Mouse (Mus musculus): ENCODE measurements at regions not wholly inside any gene's neighbourhood (a gene's known extent, or its start where the extent isn't known, plus 50 kb on each side); places are given as distances from the start of the nearest gene placed in this dataset.

- Histone ChIP-seq H3K9me3 (ENCODE audit: low read length) (no peaks in the 10 kb centered on the region), H3K9ac (replicated peaks; ENCODE audit: low read length) (no peak overlapping the region), H3K4me3 (ENCODE audit: low read length) (no peak overlapping the region), H3K4me1 (ENCODE audit: insufficient read depth, low read length) (0 out of 2 replicates have a peak, but pooled peaks cover 8% of the 10 kb centered on the region), H3K4me2 (replicated peaks; ENCODE audit: low read depth, low read length) (no peak overlapping the region), H3K27me3 (ENCODE audit: insufficient read depth, low read length) (no peaks in the 10 kb centered on the region), H3K27ac (ENCODE audit: low read length) (no peak overlapping the region), H3K36me3 (ENCODE audit: insufficient read depth, low read length) (no peaks in the 10 kb centered on the region)
- 85% methylated on average over 1 of the region's 1 CpGs for WGBS
- ATAC-seq (ENCODE audit: low FRiP score, low TSS enrichment) = no peak
Measured at GRCm38 (mm10) chr4:142574528-142574927, 335.3 kb upstream of the Kazn start.

DNA sequence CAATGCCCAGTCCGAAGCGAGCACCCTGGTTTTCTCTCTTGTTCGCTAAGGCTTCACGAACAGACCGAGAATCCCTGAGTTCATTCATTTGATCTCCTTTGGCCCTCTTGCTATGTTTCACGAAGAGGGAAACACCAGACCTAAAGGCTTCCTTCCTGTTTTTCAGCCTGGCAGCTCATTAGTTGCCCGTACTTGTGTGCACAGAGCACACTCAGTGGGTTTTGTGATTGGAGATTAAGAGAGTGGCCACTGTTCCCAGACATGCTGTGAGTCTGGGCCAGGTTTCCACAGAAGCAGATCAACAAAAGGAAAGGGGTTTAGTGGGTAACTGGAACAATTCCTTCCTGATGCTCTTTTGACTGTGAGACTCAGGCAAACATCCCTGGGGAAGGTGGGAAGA, 331.5 kb upstream of the Kazn start:
- H3K36me3 ChIP-seq (ENCODE audit: insufficient read depth, low read length) = no peaks in the 10 kb centered on the region
- H3K27me3 ChIP-seq (ENCODE audit: insufficient read depth, low read length) = no peaks in the 10 kb centered on the region
- no peak overlapping the region for H3K4me2 ChIP-seq (replicated peaks; ENCODE audit: low read depth, low read length)
- no peak overlapping the region for H3K27ac ChIP-seq (ENCODE audit: low read length)
- no peak for ATAC-seq (ENCODE audit: low FRiP score, low TSS enrichment)
- H3K4me1 ChIP-seq (ENCODE audit: insufficient read depth, low read length) = no peaks in the 10 kb centered on the region
- no peak overlapping the region for H3K9ac ChIP-seq (replicated peaks; ENCODE audit: low read length)
- WGBS = 82% methylated on average over 7 of the region's 7 CpGs
- H3K4me3 ChIP-seq (ENCODE audit: low read length) = no peak overlapping the region
- no peaks in the 10 kb centered on the region for H3K9me3 ChIP-seq (ENCODE audit: low read length)

- H3K9me3 ChIP-seq (ENCODE audit: low read length) = no peaks in the 10 kb centered on the region
- no peak overlapping the region for H3K4me3 ChIP-seq (ENCODE audit: low read length)
- H3K27me3 ChIP-seq (ENCODE audit: insufficient read depth, low read length) = no peaks in the 10 kb centered on the region
- WGBS = 79% methylated on average over 6 of the region's 6 CpGs
- no peak overlapping the region for H3K27ac ChIP-seq (ENCODE audit: low read length)
- H3K4me2 ChIP-seq (replicated peaks; ENCODE audit: low read depth, low read length) = no peak overlapping the region
- H3K4me1 ChIP-seq (ENCODE audit: insufficient read depth, low read length) = no peaks in the 10 kb centered on the region
- H3K36me3 ChIP-seq (ENCODE audit: insufficient read depth, low read length) = no peaks in the 10 kb centered on the region
- H3K9ac ChIP-seq (replicated peaks; ENCODE audit: low read length) = no peak overlapping the region
- no peak for ATAC-seq (ENCODE audit: low FRiP score, low TSS enrichment)
Measured at GRCm38 (mm10) chr4:142568556-142568955, 329.4 kb upstream of the Kazn start.

DNA sequence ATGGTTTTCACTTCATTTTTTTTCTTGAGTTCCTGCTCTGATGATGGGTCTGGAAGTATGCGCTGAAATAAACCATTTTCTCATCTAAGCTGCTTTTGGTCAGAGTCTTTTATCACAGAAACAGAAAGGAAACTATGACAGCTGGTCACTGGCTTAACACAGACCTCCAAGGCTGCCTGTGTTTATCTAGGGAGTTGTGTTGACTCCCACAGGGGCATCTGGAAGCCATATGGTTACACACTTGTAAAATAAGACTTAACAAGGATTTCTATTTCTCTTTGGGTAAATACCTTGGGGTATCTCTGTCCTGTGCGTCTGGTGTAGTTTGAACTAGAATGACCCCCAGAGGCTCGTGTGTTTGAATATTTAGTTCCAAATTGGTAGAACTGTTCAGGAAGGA, 315.5 kb upstream of the Kazn start:
- no peak for ATAC-seq (ENCODE audit: low FRiP score, low TSS enrichment)
- Histone ChIP-seq H3K27me3 (ENCODE audit: insufficient read depth, low read length) (no peaks in the 10 kb centered on the region), H3K36me3 (ENCODE audit: insufficient read depth, low read length) (no peaks in the 10 kb centered on the region), H3K4me2 (replicated peaks; ENCODE audit: low read depth, low read length) (no peak overlapping the region), H3K4me1 (ENCODE audit: insufficient read depth, low read length) (no peaks in the 10 kb centered on the region), H3K4me3 (ENCODE audit: low read length) (no peak overlapping the region), H3K9ac (replicated peaks; ENCODE audit: low read length) (no peak overlapping the region), H3K9me3 (ENCODE audit: low read length) (peaks cover 8% of the 10 kb centered on the region; the same call in 1 of the 2 replicates), H3K27ac (ENCODE audit: low read length) (no peak overlapping the region)
- WGBS = 41% methylated on average over 3 of the region's 3 CpGs

GRCm38 (mm10) chr4:142545871-142546270, 306.7 kb upstream of the Kazn start:
- ATAC-seq (ENCODE audit: low FRiP score, low TSS enrichment) = no peak
- Histone ChIP-seq H3K9me3 (ENCODE audit: low read length) (no peaks in the 10 kb centered on the region), H3K27ac (ENCODE audit: low read length) (no peak overlapping the region), H3K4me3 (ENCODE audit: low read length) (no peak overlapping the region), H3K4me2 (replicated peaks; ENCODE audit: low read depth, low read length) (no peak overlapping the region), H3K36me3 (ENCODE audit: insufficient read depth, low read length) (no peaks in the 10 kb centered on the region), H3K27me3 (ENCODE audit: insufficient read depth, low read length) (no peaks in the 10 kb centered on the region), H3K4me1 (ENCODE audit: insufficient read depth, low read length) (0 out of 2 replicates have a peak, but pooled peaks cover 6% of the 10 kb centered on the region), H3K9ac (replicated peaks; ENCODE audit: low read length) (no peak overlapping the region)
- 82% methylated on average over 1 of the region's 1 CpGs for WGBS

- peak overlapping the region; percentile 12 for H3K4me3 ChIP-seq (ENCODE audit: low read length)
- no peaks in the 10 kb centered on the region for H3K9me3 ChIP-seq (ENCODE audit: low read length)
- 43% methylated on average over 1 of the region's 1 CpGs for WGBS
- H3K36me3 ChIP-seq (ENCODE audit: insufficient read depth, low read length) = no peaks in the 10 kb centered on the region
- ATAC-seq (ENCODE audit: low FRiP score, low TSS enrichment) = peak; percentile 79; the same call in 1 of the 2 replicates
- peak overlapping the region; percentile 45; the same call in 1 of the 2 replicates for H3K27ac ChIP-seq (ENCODE audit: low read length)
- H3K27me3 ChIP-seq (ENCODE audit: insufficient read depth, low read length) = no peaks in the 10 kb centered on the region
- H3K9ac ChIP-seq (replicated peaks; ENCODE audit: low read length) = 0 out of 2 replicates have a peak overlapping the region, but pooled peaks have one; percentile 37
- peak overlapping the region; percentile 37 for H3K4me2 ChIP-seq (replicated peaks; ENCODE audit: low read depth, low read length)
- H3K4me1 ChIP-seq (ENCODE audit: insufficient read depth, low read length) = 0 out of 2 replicates have a peak, but pooled peaks cover 6% of the 10 kb centered on the region
Measured at GRCm38 (mm10) chr4:142545187-142545586, 306.0 kb upstream of the Kazn start.

- Histone ChIP-seq H3K4me3 (ENCODE audit: low read length) (peak overlapping the region; percentile 12), H3K36me3 (ENCODE audit: insufficient read depth, low read length) (no peaks in the 10 kb centered on the region), H3K4me2 (replicated peaks; ENCODE audit: low read depth, low read length) (peak overlapping the region; percentile 37), H3K9ac (replicated peaks; ENCODE audit: low read length) (0 out of 2 replicates have a peak overlapping the region, but pooled peaks have one; percentile 37), H3K27me3 (ENCODE audit: insufficient read depth, low read length) (no peaks in the 10 kb centered on the region), H3K9me3 (ENCODE audit: low read length) (no peaks in the 10 kb centered on the region), H3K4me1 (ENCODE audit: insufficient read depth, low read length) (0 out of 2 replicates have a peak, but pooled peaks cover 6% of the 10 kb centered on the region), H3K27ac (ENCODE audit: low read length) (peak overlapping the region; percentile 45; the same call in 1 of the 2 replicates)
- 44% methylated on average over 8 of the region's 8 CpGs for WGBS
- no peak for ATAC-seq (ENCODE audit: low FRiP score, low TSS enrichment)
Measured at GRCm38 (mm10) chr4:142544736-142545135, 305.5 kb upstream of the Kazn start.

DNA sequence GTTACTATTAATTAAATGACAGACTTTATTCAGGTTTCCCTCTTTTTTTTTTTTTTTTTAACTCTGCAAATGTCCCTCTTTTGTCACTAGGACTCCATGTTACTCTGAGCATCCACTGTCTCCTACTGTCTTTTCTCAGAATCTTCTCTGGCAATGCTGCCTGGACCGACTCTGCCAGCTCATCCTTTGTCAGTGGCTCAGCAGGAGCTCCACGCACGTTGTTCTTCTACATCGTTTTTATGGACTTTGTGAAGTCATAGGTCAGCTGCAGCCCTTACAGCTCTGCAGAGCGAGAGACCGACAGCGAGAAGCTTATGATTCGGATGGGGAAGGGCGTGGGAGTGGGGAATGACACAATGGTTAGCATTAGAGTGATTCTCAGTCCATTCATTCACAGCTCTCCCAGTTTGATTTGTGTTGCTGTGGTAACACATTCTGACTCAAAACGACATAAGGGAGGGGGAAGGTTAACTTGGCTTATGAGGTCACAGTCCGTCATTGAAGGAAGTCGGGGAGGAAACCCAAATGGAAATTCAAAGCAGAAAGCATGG, 300.1 kb upstream of the Kazn start:
- Histone ChIP-seq H3K36me3 (ENCODE audit: insufficient read depth, low read length) (no peaks in the 10 kb centered on the region), H3K4me2 (replicated peaks; ENCODE audit: low read depth, low read length) (no peak overlapping the region), H3K9ac (replicated peaks; ENCODE audit: low read length) (no peak overlapping the region), H3K4me1 (ENCODE audit: insufficient read depth, low read length) (no peaks in the 10 kb centered on the region), H3K27me3 (ENCODE audit: insufficient read depth, low read length) (no peaks in the 10 kb centered on the region), H3K4me3 (ENCODE audit: low read length) (no peak overlapping the region), H3K9me3 (ENCODE audit: low read length) (no peaks in the 10 kb centered on the region), H3K27ac (ENCODE audit: low read length) (no peak overlapping the region)
- no peak for ATAC-seq (ENCODE audit: low FRiP score, low TSS enrichment)
- WGBS = 44% methylated on average over 12 of the region's 12 CpGs

DNA sequence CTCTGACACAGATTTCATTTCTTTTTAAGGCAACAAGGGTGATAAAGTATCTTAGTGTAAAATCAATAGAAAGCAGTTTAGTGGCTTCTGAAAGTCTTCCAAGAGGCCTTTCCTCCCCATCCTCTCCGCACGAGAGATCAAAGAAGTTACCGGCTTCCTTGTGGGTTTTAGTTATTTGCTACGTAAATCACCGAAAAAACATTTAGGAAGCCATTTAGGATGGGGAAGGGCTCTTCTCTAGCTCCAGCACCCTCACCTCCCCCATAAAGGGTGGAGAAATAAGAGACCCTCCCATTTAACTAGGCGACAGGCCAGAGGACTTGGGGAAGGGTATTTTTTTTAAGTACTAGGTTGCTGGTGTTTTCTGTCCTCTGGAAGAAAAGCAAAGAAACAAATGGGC, 287.9 kb upstream of the Kazn start:
- no peaks in the 10 kb centered on the region for H3K36me3 ChIP-seq (ENCODE audit: insufficient read depth, low read length)
- H3K9me3 ChIP-seq (ENCODE audit: low read length) = peaks cover 4% of the 10 kb centered on the region; the same call in 1 of the 2 replicates
- H3K4me1 ChIP-seq (ENCODE audit: insufficient read depth, low read length) = peaks cover 15% of the 10 kb centered on the region
- H3K4me2 ChIP-seq (replicated peaks; ENCODE audit: low read depth, low read length) = 0 out of 2 replicates have a peak overlapping the region, but pooled peaks have one; percentile 9
- no peak overlapping the region for H3K4me3 ChIP-seq (ENCODE audit: low read length)
- no peaks in the 10 kb centered on the region for H3K27me3 ChIP-seq (ENCODE audit: insufficient read depth, low read length)
- no peak overlapping the region for H3K9ac ChIP-seq (replicated peaks; ENCODE audit: low read length)
- 5% methylated on average over 6 of the region's 6 CpGs for WGBS
- ATAC-seq (ENCODE audit: low FRiP score, low TSS enrichment) = peak; percentile 18; the same call in 1 of the 2 replicates
- H3K27ac ChIP-seq (ENCODE audit: low read length) = no peak overlapping the region

Measured in kidney, embryonic 16.5 days (tissue).